Comparison of ENCODE assay signal across 8 mouse cellular contexts in genomic region chr19:55742386-55743000, GRCm38 (mm10). TPM values are rescaled to one million over a fixed set of nuclear protein-coding genes. Genes with fewer than 3 reads are reported as not detected.
DNase-seq lines count a peak whose midpoint lies in the region; ATAC-seq and TF ChIP-seq lines count a peak whose summit lies in the region.

No protein-coding gene starts in this region.

- H3K36me3 ChIP-seq in limb, embryonic 10.5 days: no peaks in the 10 kb centered on the region; the same call in 1 of the 2 replicates
- H3K36me3 ChIP-seq in midbrain, embryonic 15.5 days (replicated peaks): no peaks in the 10 kb centered on the region
- H3K36me3 ChIP-seq in thymus, adult 2 months (ENCODE audit: control insufficient read depth, insufficient read depth, low read length): no peaks in the 10 kb centered on the region

- intact Hi-C loops in heart, postnatal 25 days (cut with DNase I): loop anchor here (1.0 to 10.0 kb wide), 3 partner anchors 65 to 408 kb away; no protein-coding TSS in a partner anchor

- H3K4me3 ChIP-seq in embryonic fibroblast, embryonic 13.5 days (ENCODE audit: insufficient read depth, low read length): peak overlapping the region; percentile 91
- peak overlapping the region; percentile 94 for H3K4me3 ChIP-seq in limb, embryonic 10.5 days
- peak overlapping the region; percentile 60 for H3K4me3 ChIP-seq in midbrain, embryonic 15.5 days
- peak overlapping the region; percentile 62 for H3K4me3 ChIP-seq in thymus, adult 2 months (ENCODE audit: control insufficient read depth, insufficient read depth, low read length)

- peak; percentile 77 for DNase-seq in 3T3-L1 (ENCODE audit: low read depth, low spot score)
- peak; percentile 54 for DNase-seq in Muller cell, postnatal 12 days (ENCODE audit: inconsistent ontology term)
- DNase-seq in heart, postnatal 25 days (ENCODE audit: low spot score): peak; percentile 17
- peak; percentile 82 for DNase-seq in limb, embryonic 10.5 days (ENCODE audit: low spot score)
- DNase-seq in thymus, adult 2 months: peak; percentile 40
- DNase-seq in right cerebral cortex, adult 18-20 months: no peak

- TF ChIP-seq POLR2A in embryonic fibroblast, embryonic 13.5 days (IDR thresholded peaks at IDR 0.05; ENCODE audit: low read depth, low read length): peak; percentile 32
- TF ChIP-seq POLR2A in thymus, adult 2 months (IDR thresholded peaks at IDR 0.05; ENCODE audit: control insufficient read depth, extremely low read depth, insufficient read depth, low read length, poor library complexity): no peak

- TF ChIP-seq CTCF in embryonic fibroblast, embryonic 13.5 days (IDR thresholded peaks at IDR 0.05; ENCODE audit: borderline replicate concordance, insufficient read depth, low read length): no peak
- TF ChIP-seq CTCF in thymus, adult 2 months (IDR thresholded peaks at IDR 0.05; ENCODE audit: borderline replicate concordance, control insufficient read depth, extremely low read depth, insufficient read depth, low read length, poor library complexity): no peak

- peak overlapping the region; percentile 75 for H3K9ac ChIP-seq in midbrain, embryonic 15.5 days

- under 1% methylated on average over 70 of the region's 70 CpGs for WGBS in limb, embryonic 10.5 days
- under 1% methylated on average over 67 of the region's 70 CpGs for WGBS in midbrain, embryonic 15.5 days
- under 1% methylated on average over 70 of the region's 70 CpGs for WGBS in thymus, adult 2 months

- ATAC-seq in midbrain, embryonic 15.5 days (replicated peaks): no peak

- H3K4me2 ChIP-seq in midbrain, embryonic 15.5 days: peak overlapping the region; percentile 62

- H3K27ac ChIP-seq in embryonic fibroblast, embryonic 13.5 days (ENCODE audit: insufficient read depth, low read length): peak overlapping the region; percentile 90
- H3K27ac ChIP-seq in limb, embryonic 10.5 days: peak overlapping the region; percentile 100
- peak overlapping the region; percentile 93 for H3K27ac ChIP-seq in midbrain, embryonic 15.5 days
- H3K27ac ChIP-seq in thymus, adult 2 months (ENCODE audit: control insufficient read depth, insufficient read depth, low read length): no peak overlapping the region

- peaks cover 9% of the 10 kb centered on the region for H3K4me1 ChIP-seq in embryonic fibroblast, embryonic 13.5 days (ENCODE audit: control insufficient read depth, insufficient read depth, low read length)
- H3K4me1 ChIP-seq in limb, embryonic 10.5 days: peaks cover 59% of the 10 kb centered on the region
- peaks cover 42% of the 10 kb centered on the region for H3K4me1 ChIP-seq in midbrain, embryonic 15.5 days
- H3K4me1 ChIP-seq in thymus, adult 2 months (replicated peaks; ENCODE audit: control insufficient read depth, insufficient read depth, low read length): peaks cover 18% of the 10 kb centered on the region

- H3K9me3 ChIP-seq in limb, embryonic 10.5 days (replicated peaks): no peaks in the 10 kb centered on the region
- no peaks in the 10 kb centered on the region for H3K9me3 ChIP-seq in midbrain, embryonic 15.5 days

- no peaks in the 10 kb centered on the region for H3K27me3 ChIP-seq in limb, embryonic 10.5 days (ENCODE audit: low read depth, poor library complexity, severe bottlenecking)
- H3K27me3 ChIP-seq in midbrain, embryonic 15.5 days (replicated peaks): no peaks in the 10 kb centered on the region
- H3K27me3 ChIP-seq in thymus, adult 2 months (ENCODE audit: control insufficient read depth, insufficient read depth, low read length): no peaks in the 10 kb centered on the region; the same call in 1 of the 2 replicates

RNA-seq across cellular contexts. Expression of gene Tcf7l2, which starts 0.9 kb away (rescaled TPM):
- polyA plus RNA-seq in embryonic fibroblast, embryonic 13.5 days (2011; ENCODE audit: insufficient read length, low read depth, missing spikeins): 29.8 and 41.1 TPM in 2 replicates
- 10 to 100 TPM; 14.6 to 14.7 TPM for total RNA-seq in heart, postnatal 25 days (2021)
- polyA plus RNA-seq in limb, embryonic 10.5 days (2016; fragmentation: Nextera tagmentation; extraction: Ambion mirVana): 96.4 and 166 TPM in 2 replicates
- 729 and 759 TPM in 2 replicates for polyA plus RNA-seq in midbrain, embryonic 15.5 days (2015; fragmentation: Nextera tagmentation; extraction: Ambion mirVana)
- 7.6 and 10.2 TPM in 2 replicates for polyA plus RNA-seq in thymus, adult 2 months (2012; rRNA removed)
